Mouse (Mus musculus) ES-Bruce4 (cell line): ENCODE measurements around the gene Adk. TPM values are rescaled to one million over a fixed set of nuclear protein-coding genes. Genes with fewer than 3 reads are reported as not detected.

ENCODE experiments used
- H3K27ac ChIP-seq: 2 replicates; pipeline ENCODE4 v1.5.1; 2012; ENCODE audit warnings: low read length, inconsistent platforms; ENCODE audit not compliant: insufficient read depth
- H3K27me3 ChIP-seq: 2 replicates; pipeline ENCODE4 v1.6.1; 2012; ENCODE audit warnings: mild to moderate bottlenecking, low read length, inconsistent platforms; ENCODE audit not compliant: control insufficient read depth, poor library complexity, insufficient read depth, severe bottlenecking
- H3K36me3 ChIP-seq: 2 replicates; pipeline ENCODE4 v1.6.1; 2012; ENCODE audit warnings: inconsistent platforms, mild to moderate bottlenecking, low read length, moderate library complexity; ENCODE audit not compliant: control insufficient read depth, poor library complexity, insufficient read depth, severe bottlenecking
- H3K4me1 ChIP-seq: one replicate; pipeline ENCODE4 v1.8.1; 2011; ENCODE audit warnings: low read length; ENCODE audit not compliant: control insufficient read depth, insufficient read depth
- H3K4me3 ChIP-seq: 2 replicates; pipeline ENCODE4 v1.5.1; 2011; ENCODE audit warnings: low read depth, mild to moderate bottlenecking, low read length
- H3K9ac ChIP-seq: 2 replicates; pipeline ENCODE4 v1.6.1; 2012; ENCODE audit warnings: low read depth, mild to moderate bottlenecking, inconsistent platforms; ENCODE audit not compliant: poor library complexity, severe bottlenecking
- H3K9me3 ChIP-seq: replicated peaks from 2 replicates; pipeline ENCODE4 v1.6.1; 2012; ENCODE audit warnings: mild to moderate bottlenecking, low read length, inconsistent platforms; ENCODE audit not compliant: control insufficient read depth, poor library complexity, insufficient read depth, severe bottlenecking
- CTCF ChIP-seq: IDR thresholded peaks from one replicate; pipeline ENCODE4 v1.8.1; 2011; ENCODE audit warnings: low read depth, low read length
- EP300 ChIP-seq: IDR thresholded peaks from 2 replicates; pipeline ENCODE4 v1.6.1; 2011; ENCODE audit warnings: low read depth, low read length; ENCODE audit not compliant: insufficient read depth
- POLR2A ChIP-seq: IDR thresholded peaks from one replicate; pipeline ENCODE4 v1.8.1; 2011; ENCODE audit warnings: low read length; ENCODE audit not compliant: insufficient read depth
- polyA plus RNA-seq: library from polyadenylated mRNA; stranded (reverse); fragments of >200 nt; gene quantifications from 2 replicates; pipeline ENCODE4 v1.2.4, GENCODE M21; 2011; ENCODE audit warnings: low read depth; ENCODE audit not compliant: missing spikeins, insufficient read depth, insufficient read length

Adk gene
- polyA plus RNA-seq, 1 experiment, result 110 TPM

DNA sequence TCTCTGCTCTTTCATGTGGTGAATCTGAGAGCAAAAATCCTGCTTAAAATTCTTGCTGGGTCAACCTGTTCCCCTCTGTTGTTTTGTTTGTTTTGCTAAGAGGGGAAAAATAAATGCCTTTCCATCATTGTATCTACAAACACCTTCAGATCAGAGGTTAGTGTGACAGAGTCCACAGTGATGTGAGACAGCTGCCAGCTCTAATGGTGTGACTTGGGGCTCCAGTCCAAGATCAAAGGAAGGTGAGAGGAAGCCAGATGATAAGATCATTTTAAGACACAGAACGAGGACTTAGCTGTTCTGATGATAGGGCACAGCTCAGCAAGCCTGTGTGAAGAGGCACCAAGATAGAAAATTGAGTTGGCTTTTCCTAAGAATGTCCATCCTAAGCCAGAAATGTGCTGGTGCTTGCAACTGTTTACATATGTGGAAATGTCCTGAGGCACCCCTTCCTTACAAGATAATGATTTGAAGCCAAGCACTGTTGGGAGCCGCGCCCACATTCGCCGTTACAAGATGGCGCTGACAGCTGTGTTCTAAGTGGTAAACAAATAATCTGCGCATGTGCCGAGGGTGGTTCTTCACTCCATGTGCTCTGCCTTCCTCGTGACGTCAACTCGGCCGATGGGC lies 307.6 kb downstream of the Adk start:
- Histone ChIP-seq H3K27ac (no peak overlapping the region), H3K9ac (no peak overlapping the region), H3K27me3 (no peaks in the 10 kb centered on the region), H3K36me3 (no peaks in the 10 kb centered on the region), H3K4me1 (no peaks in the 10 kb centered on the region), H3K4me3 (no peak overlapping the region), H3K9me3 (peaks cover 9% of the 10 kb centered on the region)
- no peak for TF ChIP-seq POLR2A
- TF ChIP-seq CTCF, result no peak
- TF ChIP-seq EP300, result no peak

DNA sequence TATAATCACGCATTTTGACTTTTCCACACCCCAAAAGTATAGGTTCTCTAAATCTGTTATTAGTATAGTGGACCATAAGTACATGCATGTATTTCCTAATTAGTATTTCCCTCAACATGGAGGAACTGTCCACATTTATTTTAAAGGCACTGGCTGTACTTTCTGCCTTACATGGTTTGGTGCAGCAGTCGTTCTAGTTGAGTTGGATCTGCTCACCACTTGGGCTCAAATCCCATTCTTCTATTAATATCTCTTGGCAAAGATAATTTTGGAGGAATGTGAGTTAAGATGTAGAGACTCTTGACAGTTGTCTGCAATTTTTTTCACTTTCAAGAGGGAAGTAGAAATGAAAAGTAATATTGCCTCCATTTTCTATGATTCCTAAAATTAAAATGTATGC lies 314.7 kb downstream of the Adk start:
- Histone ChIP-seq H3K27me3 (no peaks in the 10 kb centered on the region), H3K27ac (no peak overlapping the region), H3K4me3 (no peak overlapping the region), H3K36me3 (no peaks in the 10 kb centered on the region), H3K9ac (no peak overlapping the region), H3K4me1 (no peaks in the 10 kb centered on the region), H3K9me3 (peaks cover 8% of the 10 kb centered on the region)
- TF ChIP-seq POLR2A (no peak), CTCF (no peak), EP300 (no peak)

DNA sequence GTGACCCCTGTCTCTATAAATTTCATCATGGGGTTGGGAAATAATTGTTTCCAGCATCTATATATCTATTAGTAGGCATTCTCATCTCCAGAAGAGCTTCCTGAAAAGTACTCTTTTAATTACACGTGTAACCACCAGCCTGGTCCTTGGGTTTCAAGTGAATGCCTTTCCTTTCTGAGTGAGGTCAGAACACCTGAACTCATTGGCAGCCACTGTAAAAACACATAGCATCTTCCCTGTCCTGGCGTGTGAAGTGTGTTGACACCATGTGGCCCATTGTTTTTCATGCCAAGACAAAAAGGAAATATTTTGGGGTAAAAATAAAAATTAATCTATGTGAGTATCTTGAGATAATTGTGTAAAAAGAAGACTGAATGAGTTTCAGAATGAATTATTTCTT lies 316.2 kb downstream of the Adk start:
- no peaks in the 10 kb centered on the region for H3K36me3 ChIP-seq
- no peak overlapping the region for H3K4me3 ChIP-seq
- no peaks in the 10 kb centered on the region for H3K27me3 ChIP-seq
- no peak overlapping the region for H3K27ac ChIP-seq
- H3K4me1 ChIP-seq, result no peaks in the 10 kb centered on the region
- TF ChIP-seq POLR2A (no peak), EP300 (no peak), CTCF (no peak)
- H3K9ac ChIP-seq, result no peak overlapping the region
- H3K9me3 ChIP-seq, result peaks cover 8% of the 10 kb centered on the region

DNA sequence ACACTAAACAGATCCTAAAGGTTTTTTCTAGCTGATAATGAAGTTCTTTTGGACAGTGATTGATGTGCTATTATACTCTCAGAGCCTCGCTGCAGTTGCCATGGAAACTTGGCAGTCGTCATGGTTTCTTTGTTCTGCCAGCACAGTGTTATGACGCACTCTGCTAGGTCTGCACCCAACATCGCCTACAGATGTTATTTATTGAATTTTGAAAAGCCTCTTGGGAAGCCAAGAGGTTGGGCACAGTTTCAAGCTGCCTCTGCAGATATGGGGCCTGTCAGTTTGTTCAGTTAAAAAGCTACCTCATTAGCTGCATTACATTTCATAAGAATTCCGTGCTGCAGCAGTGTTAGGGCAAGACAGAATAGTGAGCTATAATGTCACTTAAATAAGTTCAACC lies 316.8 kb downstream of the Adk start:
- Histone ChIP-seq H3K4me1 (no peaks in the 10 kb centered on the region), H3K27ac (no peak overlapping the region), H3K36me3 (no peaks in the 10 kb centered on the region), H3K9ac (no peak overlapping the region), H3K9me3 (peaks cover 8% of the 10 kb centered on the region), H3K4me3 (no peak overlapping the region), H3K27me3 (no peaks in the 10 kb centered on the region)
- no peak for TF ChIP-seq EP300

DNA sequence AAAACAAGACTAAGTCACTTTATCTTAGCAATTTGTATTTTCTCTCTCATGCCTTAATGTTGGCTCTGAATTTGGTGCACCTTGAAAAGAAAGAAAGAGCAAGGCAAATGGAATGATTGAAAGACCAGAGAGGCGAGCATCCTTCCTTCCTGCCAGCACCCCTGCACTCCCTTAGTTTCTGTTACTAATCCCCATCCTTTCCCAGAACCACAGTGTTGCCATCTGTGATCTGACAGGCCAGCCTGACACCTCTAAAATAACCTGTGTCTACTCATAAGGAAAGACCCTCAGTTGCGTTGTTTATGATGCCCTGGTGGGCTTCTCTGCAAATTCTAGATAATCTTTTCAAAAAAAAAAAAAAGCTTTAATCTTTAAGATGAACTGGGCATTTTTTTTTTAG lies 319.6 kb downstream of the Adk start:
- no peaks in the 10 kb centered on the region for H3K27me3 ChIP-seq
- H3K36me3 ChIP-seq, result no peaks in the 10 kb centered on the region
- no peak overlapping the region for H3K4me3 ChIP-seq
- no peaks in the 10 kb centered on the region for H3K4me1 ChIP-seq
- no peaks in the 10 kb centered on the region for H3K9me3 ChIP-seq
- H3K9ac ChIP-seq, result no peak overlapping the region
- no peak overlapping the region for H3K27ac ChIP-seq
- no peak for TF ChIP-seq CTCF
- no peak for TF ChIP-seq POLR2A

DNA sequence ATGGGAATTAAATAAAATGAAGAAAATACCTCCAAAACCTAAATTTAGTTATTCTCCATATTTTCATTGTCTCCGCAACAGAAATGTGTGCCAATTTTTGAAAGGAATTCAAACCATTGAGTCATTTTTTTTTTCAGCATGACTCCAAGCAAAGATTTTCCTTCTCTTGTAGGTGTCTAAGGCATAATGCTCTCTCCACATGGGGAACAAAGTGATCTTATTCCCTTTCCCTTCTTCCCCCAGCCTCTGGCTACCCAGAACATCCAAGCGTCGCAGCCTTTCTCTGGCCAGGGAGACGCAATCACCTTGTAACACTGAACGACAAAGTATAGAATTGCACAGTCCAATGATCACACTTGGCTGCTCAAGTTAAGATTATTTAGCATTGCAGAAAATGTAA lies 320.3 kb downstream of the Adk start:
- Histone ChIP-seq H3K36me3 (no peaks in the 10 kb centered on the region), H3K27me3 (no peaks in the 10 kb centered on the region), H3K4me1 (no peaks in the 10 kb centered on the region), H3K9me3 (no peaks in the 10 kb centered on the region), H3K4me3 (no peak overlapping the region), H3K9ac (no peak overlapping the region), H3K27ac (no peak overlapping the region)
- no peak for TF ChIP-seq CTCF
- TF ChIP-seq EP300, result no peak
- no peak for TF ChIP-seq POLR2A
